Mouse (Mus musculus): ENCODE measurements at regions not wholly inside any gene's neighbourhood (a gene's known extent, or its start where the extent isn't known, plus 50 kb on each side); places are given as distances from the start of the nearest gene placed in this dataset.
"Not testable (repeated sequence)": the region's sequence is repeated elsewhere in the genome, so short reads cannot be mapped to it uniquely, and the experiment has no call there.

DNA sequence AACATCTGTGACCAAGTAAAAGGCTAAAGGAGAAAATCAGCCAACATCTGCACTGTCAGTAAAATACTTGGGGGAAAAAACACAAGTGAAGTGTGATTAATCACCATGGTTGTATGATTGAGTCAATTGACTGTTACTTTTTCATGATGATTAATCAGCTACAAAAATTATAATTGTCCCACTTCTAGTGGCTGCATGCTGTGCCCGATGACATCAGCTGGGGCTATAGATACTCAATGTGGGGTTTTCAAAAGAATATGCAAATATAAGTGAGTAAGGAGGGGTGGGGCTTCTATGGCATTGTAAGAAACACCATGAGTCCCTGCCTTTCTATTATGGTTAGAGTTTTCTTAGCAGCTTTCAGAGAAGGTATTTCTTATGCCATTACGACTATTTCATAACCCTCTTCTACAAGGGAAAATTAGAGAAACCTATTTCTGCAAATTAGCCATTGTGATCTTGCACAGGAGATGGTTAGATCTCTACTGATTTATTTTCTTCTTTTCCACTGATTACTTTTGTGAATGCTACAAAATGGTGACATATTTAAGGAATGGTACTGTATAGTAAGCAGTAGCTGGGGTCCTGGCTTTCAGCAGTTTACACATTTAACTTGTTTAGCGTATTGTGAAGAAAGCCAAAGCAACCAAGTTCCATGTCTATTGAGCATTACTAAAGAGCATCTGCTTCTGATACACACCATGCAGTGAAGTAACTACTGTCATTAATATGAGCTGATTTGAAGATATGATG lies 660.1 kb upstream of the Pou3f2 start:
- H3K4me3 ChIP-seq, result no peak overlapping the region
- no peak overlapping the region for H3K4me2 ChIP-seq (replicated peaks)
- H3K4me1 ChIP-seq, result no peaks in the 10 kb centered on the region
- H3K9me3 ChIP-seq, result no peaks in the 10 kb centered on the region
- WGBS, result 69% methylated on average over 3 of the region's 3 CpGs
- ATAC-seq (ENCODE audit: low FRiP score, low read depth), result no peak
- no peaks in the 10 kb centered on the region for H3K27me3 ChIP-seq (replicated peaks)
- H3K9ac ChIP-seq, result no peak overlapping the region
- H3K36me3 ChIP-seq, result no peaks in the 10 kb centered on the region
- no peak overlapping the region for H3K27ac ChIP-seq

DNA sequence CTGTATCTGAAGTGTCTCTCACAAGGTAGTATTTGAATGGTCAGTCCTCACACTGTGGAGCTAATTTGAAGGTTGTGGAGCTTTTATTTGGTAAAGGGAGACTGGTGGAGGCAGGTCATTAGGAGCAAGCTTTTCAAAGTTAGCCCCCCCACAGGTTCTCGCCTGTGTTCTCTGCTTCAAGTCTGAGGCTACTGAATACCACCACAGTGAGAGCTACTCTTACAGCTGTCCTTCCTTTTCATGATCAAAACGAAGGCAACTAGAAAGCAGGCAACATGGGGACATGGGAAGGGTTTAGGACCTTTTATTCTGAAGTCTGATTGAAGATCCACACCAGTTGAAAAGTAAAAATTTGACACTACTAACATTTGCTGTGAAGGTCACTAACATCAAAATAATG lies 645.2 kb upstream of the Pou3f2 start:
- H3K27me3 ChIP-seq (replicated peaks), result no peaks in the 10 kb centered on the region
- H3K4me2 ChIP-seq (replicated peaks), result no peak overlapping the region
- no peak overlapping the region for H3K27ac ChIP-seq
- H3K4me3 ChIP-seq, result no peak overlapping the region
- no peaks in the 10 kb centered on the region for H3K4me1 ChIP-seq
- no peak for ATAC-seq (ENCODE audit: low FRiP score, low read depth)
- H3K9me3 ChIP-seq, result no peaks in the 10 kb centered on the region
- WGBS, result 20% methylated on average over 2 of the region's 2 CpGs
- no peaks in the 10 kb centered on the region for H3K36me3 ChIP-seq
- no peak overlapping the region for H3K9ac ChIP-seq

DNA sequence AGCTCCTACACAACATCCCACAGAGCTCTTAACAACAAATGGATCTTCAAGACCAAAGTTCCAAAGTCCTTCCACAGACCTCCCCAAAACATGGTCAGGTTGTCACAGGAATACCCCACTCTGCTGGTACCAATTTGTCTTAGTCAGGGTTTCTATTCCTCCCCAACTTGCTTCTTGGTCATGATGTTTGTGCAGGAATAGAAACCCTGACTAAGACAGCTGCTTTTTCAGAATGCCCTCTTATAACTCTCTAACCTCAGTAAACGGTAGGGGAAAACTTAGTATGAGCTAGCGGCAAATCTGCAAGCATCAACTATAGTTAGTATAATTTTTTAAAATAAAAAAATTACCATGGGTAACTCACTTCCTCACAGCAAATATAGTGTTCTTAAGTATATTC lies 613.3 kb upstream of the Pou3f2 start:
- not testable (repeated sequence) for H3K4me3 ChIP-seq; H3K4me2 ChIP-seq (replicated peaks); H3K9me3 ChIP-seq; ATAC-seq (ENCODE audit: low FRiP score, low read depth); H3K9ac ChIP-seq; H3K4me1 ChIP-seq; H3K27me3 ChIP-seq (replicated peaks); H3K36me3 ChIP-seq; H3K27ac ChIP-seq
- 96% methylated on average over 2 of the region's 2 CpGs for WGBS

DNA sequence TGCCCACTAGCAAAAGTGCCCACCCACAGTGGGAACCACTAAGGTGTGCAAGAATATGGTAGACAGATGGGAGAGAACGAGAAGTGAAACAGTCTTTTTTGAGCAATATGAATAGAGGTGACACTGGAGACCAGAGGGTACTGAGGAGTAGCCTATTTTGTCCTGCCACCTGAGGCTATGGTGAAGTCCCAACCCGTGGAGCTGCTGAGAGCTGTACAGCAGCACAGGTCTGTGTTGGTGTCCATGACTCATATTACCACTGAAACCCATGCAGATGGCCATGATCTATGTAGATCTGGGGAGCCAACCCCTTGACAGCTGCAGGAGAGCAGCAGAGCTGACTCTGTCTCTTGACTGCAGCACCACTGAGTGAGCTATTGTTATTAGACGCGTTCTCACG lies 591.4 kb upstream of the Pou3f2 start:
- H3K4me2 ChIP-seq (replicated peaks), result no peak overlapping the region
- no peak overlapping the region for H3K4me3 ChIP-seq
- H3K36me3 ChIP-seq, result no peaks in the 10 kb centered on the region
- no peak overlapping the region for H3K27ac ChIP-seq
- 93% methylated on average over 5 of the region's 5 CpGs for WGBS
- no peaks in the 10 kb centered on the region for H3K9me3 ChIP-seq
- H3K4me1 ChIP-seq, result no peaks in the 10 kb centered on the region
- no peak for ATAC-seq (ENCODE audit: low FRiP score, low read depth)
- H3K9ac ChIP-seq, result no peak overlapping the region
- H3K27me3 ChIP-seq (replicated peaks), result no peaks in the 10 kb centered on the region

DNA sequence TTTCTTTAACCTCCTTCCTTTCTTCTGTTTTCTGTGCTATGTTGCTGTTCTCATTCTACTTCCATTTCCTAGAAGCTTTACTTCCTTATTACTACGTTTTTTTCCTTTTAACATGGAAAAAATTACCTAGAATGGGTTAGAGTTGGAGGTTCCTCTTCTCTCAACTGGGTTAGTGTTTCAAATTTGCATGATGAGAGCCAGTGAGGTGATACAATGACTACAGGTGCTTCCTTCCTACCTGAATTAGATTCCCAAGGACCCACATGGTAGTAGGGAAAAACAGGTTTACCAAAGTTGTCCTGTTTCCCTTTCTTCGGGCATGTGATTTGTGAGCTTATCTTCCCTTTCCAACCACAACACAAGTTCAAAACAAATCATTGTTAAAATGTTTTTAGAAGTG lies 589.4 kb upstream of the Pou3f2 start:
- no peak for ATAC-seq (ENCODE audit: low FRiP score, low read depth)
- Histone ChIP-seq H3K4me3 (no peak overlapping the region), H3K9ac (no peak overlapping the region), H3K4me2 (replicated peaks) (no peak overlapping the region), H3K27me3 (replicated peaks) (no peaks in the 10 kb centered on the region), H3K27ac (no peak overlapping the region), H3K4me1 (no peaks in the 10 kb centered on the region), H3K9me3 (no peaks in the 10 kb centered on the region), H3K36me3 (no peaks in the 10 kb centered on the region)
- 79% methylated on average over 2 of the region's 2 CpGs for WGBS

DNA sequence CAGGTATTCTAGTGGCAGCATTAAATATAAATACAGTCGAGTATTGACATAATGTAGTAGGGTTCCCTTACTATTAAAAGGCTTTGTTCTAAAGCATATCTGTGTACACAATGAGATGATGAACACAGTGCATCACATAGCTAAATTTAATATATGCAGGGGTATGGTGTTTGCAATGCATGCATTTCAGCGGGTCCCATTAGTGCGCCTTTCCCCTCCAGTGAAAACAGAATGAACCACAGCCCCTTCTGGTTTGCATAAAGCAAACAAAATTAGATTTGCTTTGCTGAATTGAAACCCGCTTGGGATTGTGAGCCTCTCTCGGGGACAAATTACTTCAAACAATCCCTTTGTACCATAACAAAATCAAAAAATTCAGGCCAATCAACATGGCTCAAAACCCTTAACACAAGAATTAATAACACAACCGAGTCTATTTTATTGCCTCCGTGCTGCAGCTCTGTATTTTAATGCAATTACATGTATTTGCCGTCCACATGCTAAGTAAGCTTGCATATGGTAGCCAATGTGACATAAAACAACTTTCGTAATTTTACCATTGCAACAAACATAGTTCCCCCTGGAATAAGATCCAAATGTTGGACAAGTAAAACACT lies 562.6 kb upstream of the Pou3f2 start:
- Histone ChIP-seq H3K9me3 (no peaks in the 10 kb centered on the region), H3K4me2 (replicated peaks) (no peak overlapping the region), H3K4me3 (no peak overlapping the region), H3K36me3 (no peaks in the 10 kb centered on the region), H3K4me1 (no peaks in the 10 kb centered on the region), H3K27ac (no peak overlapping the region), H3K27me3 (replicated peaks) (no peaks in the 10 kb centered on the region), H3K9ac (no peak overlapping the region)
- ATAC-seq (ENCODE audit: low FRiP score, low read depth), result peak; percentile 72; the same call in 1 of the 2 replicates
- 65% methylated on average over 9 of the region's 9 CpGs for WGBS

DNA sequence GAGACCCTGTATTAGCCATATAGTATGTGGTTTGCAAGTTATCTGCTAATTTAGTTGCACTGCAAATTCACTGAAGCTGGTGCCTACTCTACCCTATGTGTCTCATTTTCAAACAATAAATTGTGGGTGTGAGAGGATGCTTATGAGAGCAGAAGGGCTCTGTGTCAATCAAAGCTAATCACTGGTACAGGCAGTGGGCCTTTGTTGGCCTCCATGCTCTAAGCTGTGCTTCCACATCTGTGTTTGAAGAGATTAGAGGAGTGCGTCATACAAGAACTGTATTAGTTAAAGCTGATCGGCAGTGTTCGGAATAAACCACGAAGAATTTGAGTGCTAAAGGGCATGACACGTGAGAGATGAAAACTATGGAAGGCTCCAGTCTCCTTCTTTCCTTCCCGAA lies 549.6 kb upstream of the Pou3f2 start:
- H3K9ac ChIP-seq, result no peak overlapping the region
- peaks cover 3% of the 10 kb centered on the region; the same call in 1 of the 2 replicates for H3K4me1 ChIP-seq
- H3K27me3 ChIP-seq (replicated peaks), result no peaks in the 10 kb centered on the region
- no peak overlapping the region for H3K4me3 ChIP-seq
- no peaks in the 10 kb centered on the region for H3K36me3 ChIP-seq
- H3K4me2 ChIP-seq (replicated peaks), result no peak overlapping the region
- no peak overlapping the region for H3K27ac ChIP-seq
- no peak for ATAC-seq (ENCODE audit: low FRiP score, low read depth)
- 77% methylated on average over 6 of the region's 6 CpGs for WGBS
- H3K9me3 ChIP-seq, result no peaks in the 10 kb centered on the region

DNA sequence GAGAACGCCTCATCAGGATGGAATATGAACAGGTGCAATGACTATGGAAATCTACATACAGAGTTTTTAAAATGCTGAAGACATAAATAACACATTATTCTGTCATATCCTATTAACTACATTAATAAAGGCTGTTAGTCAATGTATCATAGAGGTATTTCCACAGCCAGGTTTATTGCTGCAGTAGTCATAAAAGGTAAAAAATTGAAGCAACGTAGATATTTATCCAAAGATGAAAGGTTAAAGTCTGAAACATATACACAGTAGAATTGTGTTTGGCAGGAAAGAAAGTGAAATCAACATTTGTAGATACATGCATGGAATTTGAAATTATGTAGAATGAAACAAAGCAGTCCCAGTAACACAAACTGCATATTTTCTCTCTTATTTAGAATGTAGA lies 543.1 kb upstream of the Pou3f2 start:
- WGBS, result 89% methylated on average over 2 of the region's 2 CpGs
- Histone ChIP-seq H3K27ac (no peak overlapping the region), H3K4me1 (no peaks in the 10 kb centered on the region), H3K9me3 (no peaks in the 10 kb centered on the region), H3K27me3 (replicated peaks) (no peaks in the 10 kb centered on the region), H3K4me2 (replicated peaks) (no peak overlapping the region), H3K36me3 (no peaks in the 10 kb centered on the region), H3K9ac (no peak overlapping the region), H3K4me3 (no peak overlapping the region)
- ATAC-seq (ENCODE audit: low FRiP score, low read depth), result no peak

DNA sequence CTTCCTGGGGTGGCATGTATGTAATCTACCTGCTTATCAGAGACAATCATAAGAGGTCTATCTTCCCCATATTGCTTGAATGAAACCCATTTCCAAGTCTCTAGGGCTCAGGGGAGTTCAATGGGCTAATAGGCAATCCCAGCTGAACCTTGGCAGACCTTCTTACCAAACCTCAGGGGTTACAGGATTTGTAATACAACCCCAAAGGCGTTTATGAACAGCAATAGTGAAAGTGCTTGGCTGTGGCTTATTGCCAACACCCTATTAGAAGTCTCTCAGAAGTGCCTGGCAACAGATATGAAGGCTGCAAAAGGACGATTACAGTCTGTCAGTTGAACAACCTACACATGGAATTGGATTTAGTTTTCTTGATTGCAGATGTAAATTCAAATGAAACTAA lies 534.0 kb upstream of the Pou3f2 start:
- Histone ChIP-seq H3K4me3 (no peak overlapping the region), H3K36me3 (no peaks in the 10 kb centered on the region), H3K4me1 (no peaks in the 10 kb centered on the region), H3K27ac (no peak overlapping the region), H3K27me3 (replicated peaks) (no peaks in the 10 kb centered on the region), H3K4me2 (replicated peaks) (no peak overlapping the region), H3K9ac (no peak overlapping the region), H3K9me3 (no peaks in the 10 kb centered on the region)
- 66% methylated on average over 2 of the region's 2 CpGs for WGBS
- ATAC-seq (ENCODE audit: low FRiP score, low read depth), result no peak

DNA sequence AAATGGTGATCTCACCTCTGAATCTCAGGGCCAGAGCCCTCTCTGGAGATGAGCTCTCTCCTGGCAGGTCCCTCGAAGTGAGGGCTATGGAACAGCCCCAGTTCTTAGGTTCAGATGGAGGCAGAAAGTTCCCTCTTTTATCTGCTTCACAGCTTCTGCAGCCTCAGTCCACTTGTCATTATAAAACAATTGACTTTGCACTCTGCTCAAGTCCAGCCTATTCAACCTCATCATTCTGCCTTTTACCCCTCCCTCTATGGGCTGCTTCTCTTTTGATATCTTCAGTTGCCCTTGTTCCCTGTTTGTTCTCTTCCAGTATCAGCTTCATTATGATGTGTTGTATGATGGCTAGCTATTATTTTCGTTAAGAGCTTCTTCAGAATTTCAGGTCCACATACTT lies 522.2 kb upstream of the Pou3f2 start:
- Histone ChIP-seq H3K4me3 (no peak overlapping the region), H3K27me3 (replicated peaks) (no peaks in the 10 kb centered on the region), H3K4me1 (no peaks in the 10 kb centered on the region), H3K9me3 (no peaks in the 10 kb centered on the region), H3K36me3 (no peaks in the 10 kb centered on the region), H3K27ac (no peak overlapping the region), H3K9ac (no peak overlapping the region), H3K4me2 (replicated peaks) (no peak overlapping the region)
- WGBS, result 70% methylated on average over 2 of the region's 2 CpGs
- no peak for ATAC-seq (ENCODE audit: low FRiP score, low read depth)

DNA sequence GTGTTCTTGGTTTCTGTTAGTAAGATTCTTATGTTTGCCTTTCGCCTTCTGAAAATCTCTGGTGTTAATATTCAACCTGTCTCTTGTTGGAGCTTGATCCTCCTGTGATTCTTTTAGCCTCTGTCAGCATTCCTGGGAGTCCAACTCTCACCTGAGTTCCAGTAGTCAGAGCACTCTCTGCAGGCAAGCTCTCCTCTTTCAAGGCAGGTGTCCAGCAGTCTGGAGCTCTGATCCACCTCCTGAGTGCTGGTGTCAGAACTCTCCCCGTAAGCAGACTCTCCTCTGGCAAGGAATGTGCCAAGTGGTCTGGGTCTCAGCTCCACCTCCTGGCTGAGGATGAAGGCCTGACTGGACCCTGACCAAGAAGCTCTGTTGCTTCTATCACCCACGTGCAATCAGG lies 521.0 kb upstream of the Pou3f2 start:
- 88% methylated on average over 3 of the region's 3 CpGs for WGBS
- ATAC-seq (ENCODE audit: low FRiP score, low read depth), result not testable (repeated sequence)

DNA sequence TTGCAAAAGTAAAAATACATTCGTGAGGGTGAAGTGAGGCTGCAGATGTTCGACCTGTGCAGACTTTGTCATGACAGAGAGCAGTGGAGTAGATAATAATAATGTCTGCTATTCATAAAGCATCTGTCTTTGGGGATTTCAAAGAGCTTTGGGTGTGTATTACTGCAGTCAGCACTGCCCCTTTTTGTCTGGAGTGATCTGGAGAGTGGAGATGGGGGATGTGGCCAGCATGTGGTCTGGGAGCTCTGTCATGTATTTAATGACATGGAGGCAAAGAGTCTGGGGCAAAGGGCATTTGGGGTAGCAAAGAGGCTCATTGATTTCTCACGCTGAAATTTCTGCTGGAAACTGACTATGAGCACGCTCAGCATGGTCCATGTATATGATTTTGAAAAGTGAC lies 510.8 kb upstream of the Pou3f2 start:
- peaks cover 17% of the 10 kb centered on the region; the same call in 1 of the 2 replicates for H3K4me1 ChIP-seq
- H3K27ac ChIP-seq, result no peak overlapping the region
- no peak overlapping the region for H3K4me2 ChIP-seq (replicated peaks)
- H3K4me3 ChIP-seq, result no peak overlapping the region
- no peaks in the 10 kb centered on the region for H3K27me3 ChIP-seq (replicated peaks)
- no peaks in the 10 kb centered on the region for H3K36me3 ChIP-seq
- ATAC-seq (ENCODE audit: low FRiP score, low read depth), result no peak
- 17% methylated on average over 4 of the region's 4 CpGs for WGBS
- H3K9ac ChIP-seq, result no peak overlapping the region
- H3K9me3 ChIP-seq, result no peaks in the 10 kb centered on the region

More for the DNA sequence above, 521.0 kb upstream of the Pou3f2 start:
- H3K27me3 ChIP-seq (replicated peaks); H3K4me3 ChIP-seq; H3K4me2 ChIP-seq (replicated peaks); H3K4me1 ChIP-seq; H3K9me3 ChIP-seq; H3K27ac ChIP-seq; H3K36me3 ChIP-seq; H3K9ac ChIP-seq: not testable (repeated sequence)
